Mouse (Mus musculus) frontal cortex, adult 2 months (tissue): ENCODE data around the gene Smad3. TPM values are rescaled to one million over a fixed set of nuclear protein-coding genes. Genes with fewer than 3 reads are reported as not detected.
A peak's percentile ranks its signal among the peaks of the same experiment; 100 is the strongest.

Source experiments
- DNase-seq, 2 experiments: peaks; one replicate each; pipeline ENCODE4 v3.0.0; 2022; ENCODE audit warnings: low spot score in 1 of 2; ENCODE audit errors: extremely low spot score in 1 of 2
- polyA plus RNA-seq: library from polyadenylated mRNA; depleted of rRNA; stranded (reverse); fragments of >200 nt; gene quantifications from 2 replicates; pipeline ENCODE4 v1.2.3, GENCODE M21; 2012

Gene Smad3
- polyA plus RNA-seq, 1 experiment, result 29.5 TPM

- no peak for DNase-seq
Measured at GRCm38 (mm10) chr9:63747645-63748295, 10.0 kb downstream of the Smad3 start.

- no peak for DNase-seq
Measured at GRCm38 (mm10) chr9:63746980-63747379, 10.8 kb downstream of the Smad3 start.

- no peak for DNase-seq
Measured at GRCm38 (mm10) chr9:63745821-63746632, 11.8 kb downstream of the Smad3 start.

- DNase-seq, result no peak
Measured at GRCm38 (mm10) chr9:63744595-63744994, 13.2 kb downstream of the Smad3 start.

GRCm38 (mm10) chr9:63743775-63744174, 14.0 kb downstream of the Smad3 start:
- DNase-seq, result no peak

GRCm38 (mm10) chr9:63742887-63743660, 14.7 kb downstream of the Smad3 start:
- DNase-seq, result peak in 1 of 2 experiments; percentile 70

- DNase-seq, result no peak
Measured at GRCm38 (mm10) chr9:63742318-63742717, 15.5 kb downstream of the Smad3 start.

GRCm38 (mm10) chr9:63741792-63742191, 16.0 kb downstream of the Smad3 start:
- no peak for DNase-seq

- DNase-seq, result peak in 1 of 2 experiments; percentile 53
Measured at GRCm38 (mm10) chr9:63740320-63740841, 17.4 kb downstream of the Smad3 start.

GRCm38 (mm10) chr9:63738830-63739229, 19.0 kb downstream of the Smad3 start:
- DNase-seq, result no peak

- no peak for DNase-seq
Measured at GRCm38 (mm10) chr9:63738086-63738701, 19.6 kb downstream of the Smad3 start.

- no peak for DNase-seq
Measured at GRCm38 (mm10) chr9:63737426-63737931, 20.3 kb downstream of the Smad3 start.

- DNase-seq, result no peak
Measured at GRCm38 (mm10) chr9:63734261-63734660, 23.5 kb downstream of the Smad3 start.

- no peak for DNase-seq
Measured at GRCm38 (mm10) chr9:63732700-63733099, 25.1 kb downstream of the Smad3 start.

GRCm38 (mm10) chr9:63731114-63731828, 26.5 kb downstream of the Smad3 start:
- no peak for DNase-seq

GRCm38 (mm10) chr9:63728969-63729368, 28.8 kb downstream of the Smad3 start:
- no peak for DNase-seq

- no peak for DNase-seq
Measured at GRCm38 (mm10) chr9:63727070-63727469, 30.7 kb downstream of the Smad3 start.

- no peak for DNase-seq
Measured at GRCm38 (mm10) chr9:63726088-63727010, 31.4 kb downstream of the Smad3 start.

- DNase-seq, result no peak
Measured at GRCm38 (mm10) chr9:63724750-63725149, 33.0 kb downstream of the Smad3 start.
